Mouse (Mus musculus): ENCODE measurements around the gene Cdk17.
"Not testable (repeated sequence)": the region's sequence is repeated elsewhere in the genome, so short reads cannot be mapped to it uniquely, and the experiment has no call there.

Gene Cdk17

DNA sequence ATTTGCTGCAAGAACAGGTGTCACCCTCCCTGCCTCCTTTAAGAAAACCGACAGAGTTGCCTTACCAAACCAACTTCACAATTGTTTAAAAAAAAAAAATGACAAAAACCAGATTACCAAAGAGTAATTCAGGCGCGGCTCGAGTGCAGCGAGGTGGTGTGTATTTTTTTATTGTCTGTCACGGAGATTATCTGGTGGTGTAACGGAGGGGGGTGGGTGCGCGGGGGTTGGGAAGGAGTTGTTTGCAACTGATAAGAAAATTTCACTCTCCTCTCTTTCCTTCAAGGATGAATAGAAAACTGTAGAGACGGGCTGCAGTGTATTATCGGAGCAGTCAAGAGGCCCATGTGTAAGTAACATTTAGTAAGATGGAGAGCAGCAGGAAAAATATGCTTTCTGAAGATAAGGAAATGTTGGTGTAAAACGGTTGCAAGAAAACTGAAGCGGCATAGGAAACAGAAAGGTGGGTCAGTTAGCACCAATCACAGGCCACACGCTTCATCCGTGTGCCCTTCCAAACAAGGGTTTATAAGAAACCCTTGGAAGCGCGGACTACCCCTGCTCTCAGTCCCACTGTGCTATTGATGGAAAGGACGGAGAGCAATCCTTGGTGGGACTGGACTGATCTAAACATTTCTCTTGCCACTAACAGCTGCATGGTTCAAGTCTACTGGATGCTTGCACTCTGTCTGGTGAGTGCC lies 17.2 kb upstream of the Cdk17 start:
- DNase-seq, result no peak

DNA sequence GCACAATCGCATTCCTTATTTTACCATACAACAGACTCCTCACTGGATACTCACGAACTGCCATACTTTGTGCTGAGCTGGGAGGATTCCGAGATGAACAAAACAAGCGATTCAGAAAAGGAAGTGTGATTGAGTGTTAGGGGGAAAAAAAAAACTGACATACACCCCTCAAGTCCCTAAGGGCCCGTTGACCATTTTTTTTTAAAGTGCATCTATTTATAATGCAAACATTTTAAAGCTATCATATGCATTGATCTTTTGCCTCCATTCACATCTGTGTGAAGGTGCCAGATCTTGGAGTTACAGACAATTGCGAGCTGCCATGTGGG lies 16.7 kb upstream of the Cdk17 start:
- DNase-seq, result no peak

DNA sequence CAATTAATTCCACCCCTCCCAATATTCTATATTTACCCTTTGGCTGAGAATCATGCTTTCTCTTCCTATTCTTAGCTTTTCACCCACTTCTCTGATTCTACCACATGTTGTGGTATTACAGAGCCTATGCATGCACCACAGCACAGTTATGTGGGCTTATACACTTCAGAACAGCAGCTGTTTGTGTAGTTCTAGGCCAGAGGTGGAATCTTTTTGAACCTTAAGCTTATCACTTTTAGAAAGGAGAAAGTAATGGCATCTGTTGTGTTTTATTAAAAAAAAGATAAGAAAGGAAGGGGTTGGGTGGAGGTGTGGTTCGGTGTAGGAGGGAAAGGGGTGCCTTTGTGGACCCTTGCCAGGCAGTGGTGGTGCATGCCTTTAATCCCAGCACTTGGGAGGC lies 16.1 kb upstream of the Cdk17 start:
- no peak for DNase-seq

GRCm38 (mm10) chr10:93145088-93145487 lies 15.6 kb upstream of the Cdk17 start:
- DNase-seq, result no peak

DNA sequence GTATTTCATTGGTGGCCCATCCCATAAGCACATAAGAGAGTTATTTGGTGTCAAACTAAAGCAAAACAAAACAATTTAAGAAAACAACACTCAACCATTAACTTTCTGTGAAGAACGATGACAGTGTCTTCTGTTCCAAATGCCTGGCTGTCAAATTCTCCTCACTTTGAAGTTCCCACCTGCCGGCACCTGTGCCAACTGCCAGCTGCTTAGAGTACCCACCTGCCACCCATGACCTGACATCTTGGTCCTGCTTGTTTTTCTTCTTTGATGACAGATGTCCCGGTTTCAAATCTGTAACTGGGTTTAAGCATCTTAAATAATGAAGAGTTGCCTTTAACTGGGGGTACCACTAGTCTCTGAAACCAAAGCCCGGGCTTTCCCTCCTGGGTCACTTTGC lies 14.1 kb upstream of the Cdk17 start:
- no peak for DNase-seq

- no peak for DNase-seq
These were observed 13.0 kb upstream of the Cdk17 start for GRCm38 (mm10) chr10:93147691-93148090.

DNA sequence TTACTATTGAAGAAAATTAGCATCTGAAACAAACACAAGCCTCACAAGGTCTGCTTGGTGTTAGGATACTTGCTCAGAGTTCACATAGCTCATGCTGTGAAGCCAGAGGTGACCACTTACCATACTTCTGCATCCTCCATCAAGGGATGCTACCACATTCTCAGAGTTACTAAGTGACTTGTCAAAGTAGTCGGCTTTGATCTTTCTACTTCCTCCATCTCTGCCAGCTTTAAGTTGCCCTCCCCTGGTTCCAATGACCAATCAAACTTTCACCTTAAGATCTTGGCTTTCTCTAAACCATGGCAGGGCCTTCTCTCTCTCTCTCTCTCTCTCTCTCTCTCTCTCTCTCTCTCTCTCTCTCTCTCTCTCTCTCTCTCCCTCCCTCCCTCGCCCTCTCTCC lies 11.1 kb upstream of the Cdk17 start:
- DNase-seq, result no peak

DNA sequence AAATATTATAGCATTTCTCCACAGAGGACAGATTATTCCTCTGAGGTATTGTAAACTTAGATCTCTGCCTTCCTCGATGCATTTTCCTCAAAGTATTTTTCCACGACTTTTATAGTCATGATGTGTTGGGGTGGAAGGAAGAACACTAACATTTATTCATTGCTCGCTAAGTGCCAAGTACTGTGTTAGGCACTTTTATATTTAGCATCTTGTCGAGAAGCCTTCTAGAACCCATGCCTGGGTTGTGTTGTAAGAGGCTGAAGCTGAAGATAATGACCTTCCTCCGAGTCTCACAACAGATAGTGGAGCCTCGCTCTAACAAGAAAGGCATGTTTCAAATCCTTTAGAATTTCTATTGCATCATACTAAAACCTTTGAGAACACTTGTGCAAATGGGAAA lies 8.9 kb upstream of the Cdk17 start:
- DNase-seq, result no peak

DNA sequence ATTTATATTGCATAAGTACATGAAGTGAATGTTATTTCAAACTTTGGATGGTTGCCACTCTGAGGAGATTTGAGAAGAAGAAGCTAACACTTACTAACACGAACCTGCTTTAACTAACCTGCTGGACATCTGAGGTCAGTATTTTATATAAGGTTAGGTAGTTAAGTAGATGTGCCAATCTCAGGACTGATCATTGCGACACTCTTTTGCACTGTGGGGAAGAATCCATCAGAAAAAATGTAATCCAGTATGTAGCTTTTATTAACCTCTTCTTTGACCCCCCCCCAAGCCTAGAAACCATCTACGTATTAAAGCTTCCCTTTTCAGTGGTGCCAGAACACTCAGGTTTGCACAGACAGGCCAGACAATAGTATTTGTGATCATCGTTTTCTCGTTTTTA lies 8.0 kb upstream of the Cdk17 start:
- no peak for DNase-seq

DNA sequence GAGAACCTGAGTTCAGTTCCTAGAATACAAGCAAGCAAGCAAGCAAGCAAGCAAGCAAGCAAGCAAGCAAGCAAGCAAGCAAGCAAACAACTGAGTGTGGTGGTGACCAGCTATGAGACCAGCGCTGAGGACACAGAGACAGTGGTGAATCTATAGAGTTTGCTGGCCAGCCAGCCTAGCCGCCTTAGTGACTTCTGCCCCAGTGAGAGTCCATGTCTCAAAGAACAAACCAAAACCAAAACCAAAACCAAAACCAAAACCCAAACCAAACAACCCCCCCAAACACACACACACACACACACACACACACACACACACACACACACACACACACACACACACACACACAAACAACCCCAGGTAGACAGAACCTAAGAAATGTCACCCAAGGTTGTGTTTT lies 7.3 kb upstream of the Cdk17 start:
- DNase-seq, result not testable (repeated sequence)

DNA sequence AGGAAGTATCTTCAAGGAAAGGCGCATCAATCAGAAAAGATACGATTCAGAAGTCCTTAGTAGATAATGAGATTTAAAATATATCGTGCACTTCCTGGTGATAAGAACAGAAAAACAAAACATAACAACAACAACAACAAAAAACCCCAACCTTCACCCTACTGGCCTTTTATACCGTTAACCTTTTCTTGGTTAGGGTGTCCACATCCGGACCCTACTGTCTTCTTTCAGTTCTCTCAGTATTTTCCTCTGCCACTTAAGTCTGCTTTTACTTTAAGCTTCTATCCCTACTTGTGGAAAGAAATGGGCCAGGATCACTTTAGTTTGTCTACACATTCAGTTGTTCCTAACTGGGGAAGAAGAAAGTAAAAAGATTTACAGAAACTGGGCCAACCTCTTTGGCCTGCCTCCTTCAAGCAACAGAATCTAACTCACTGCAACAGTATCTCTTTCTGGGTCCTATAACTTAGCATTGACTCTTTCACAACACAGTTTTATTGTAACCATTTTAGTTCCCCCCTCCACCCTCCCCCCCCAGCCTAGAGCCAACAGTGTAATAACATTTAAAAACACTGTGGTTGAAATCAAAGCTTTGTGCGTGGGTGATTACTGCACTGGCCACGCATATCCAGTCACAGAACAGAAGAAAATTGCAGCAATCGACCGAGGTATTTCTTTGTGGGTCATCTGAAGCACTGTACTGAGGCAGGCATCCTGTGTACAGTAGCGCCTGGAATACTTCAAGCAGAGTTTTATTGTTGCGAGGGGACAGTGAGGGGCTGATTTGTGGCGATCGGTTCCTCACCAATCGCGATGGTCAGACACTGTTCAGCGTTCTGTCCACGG lies 801 bp upstream of the Cdk17 start:
- no peak for DNase-seq

- DNase-seq, result peak; percentile 74 to 92
These were observed 223 bp upstream of the Cdk17 start for GRCm38 (mm10) chr10:93160497-93160806.

GRCm38 (mm10) chr10:93161511-93162275 lies 1.0 kb downstream of the Cdk17 start:
- peak; percentile 44 to 63 for DNase-seq

DNA sequence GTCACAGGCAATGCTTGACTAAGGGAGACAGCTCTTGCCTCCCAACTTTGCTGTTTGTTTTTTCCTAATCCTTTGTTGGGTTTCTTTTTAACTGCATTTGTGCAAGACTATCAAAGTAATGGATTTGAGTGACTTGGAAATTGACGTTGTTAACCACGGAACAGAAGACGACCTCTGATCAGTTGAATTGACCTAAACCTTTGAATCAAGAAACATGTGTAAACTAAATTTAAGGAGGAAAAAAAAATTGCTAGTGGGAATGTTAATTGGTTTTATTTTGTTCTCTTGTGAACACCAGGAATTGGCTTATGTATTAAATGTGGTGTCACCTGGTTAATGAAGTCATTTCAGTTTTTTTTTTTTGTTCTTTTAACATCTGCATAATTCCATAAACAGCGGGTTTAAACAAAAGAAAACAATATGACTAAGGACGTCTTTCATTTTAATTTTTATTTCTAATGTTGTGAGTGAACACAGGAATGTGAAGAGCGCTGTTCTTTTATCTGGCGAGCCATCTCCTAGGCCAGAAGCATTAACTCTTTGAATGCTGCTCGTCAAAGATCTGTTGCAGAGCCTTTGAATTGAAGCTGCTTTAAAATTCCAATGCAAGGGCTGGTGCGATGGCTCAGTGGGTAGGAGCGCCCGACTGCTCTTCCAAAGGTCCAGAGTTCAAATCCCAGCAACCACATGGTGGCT lies 1.7 kb downstream of the Cdk17 start:
- no peak for DNase-seq

DNA sequence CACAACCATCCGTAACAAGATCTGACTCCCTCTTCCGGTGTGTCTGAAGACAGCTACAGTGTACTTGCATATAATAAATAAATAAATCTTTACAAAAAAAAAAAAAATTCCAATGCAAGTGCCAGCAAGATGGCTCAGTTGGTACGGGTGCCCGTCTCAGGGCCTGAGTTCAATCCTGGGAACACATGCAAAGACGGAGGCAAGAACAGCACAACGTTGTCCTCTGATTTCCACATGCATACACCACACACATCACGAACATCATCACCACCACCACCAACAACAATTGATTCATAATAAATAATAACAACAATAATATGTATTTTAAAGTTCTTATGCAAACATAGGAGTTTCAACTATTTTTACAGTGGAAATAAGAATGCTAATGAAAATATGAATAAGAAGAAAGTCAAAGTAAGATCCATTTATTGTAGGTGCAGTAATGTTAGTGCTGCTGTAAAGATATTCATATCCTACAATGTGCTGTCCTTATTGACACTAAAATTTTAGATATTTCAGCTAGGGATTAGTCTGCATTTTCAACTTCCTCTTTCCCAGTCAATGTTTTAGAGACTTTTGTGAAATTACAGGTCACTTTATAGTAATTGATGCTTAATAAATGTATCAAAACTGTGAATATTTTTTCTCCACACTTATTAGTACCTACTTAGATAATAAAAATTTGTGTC lies 2.4 kb downstream of the Cdk17 start:
- no peak for DNase-seq

DNA sequence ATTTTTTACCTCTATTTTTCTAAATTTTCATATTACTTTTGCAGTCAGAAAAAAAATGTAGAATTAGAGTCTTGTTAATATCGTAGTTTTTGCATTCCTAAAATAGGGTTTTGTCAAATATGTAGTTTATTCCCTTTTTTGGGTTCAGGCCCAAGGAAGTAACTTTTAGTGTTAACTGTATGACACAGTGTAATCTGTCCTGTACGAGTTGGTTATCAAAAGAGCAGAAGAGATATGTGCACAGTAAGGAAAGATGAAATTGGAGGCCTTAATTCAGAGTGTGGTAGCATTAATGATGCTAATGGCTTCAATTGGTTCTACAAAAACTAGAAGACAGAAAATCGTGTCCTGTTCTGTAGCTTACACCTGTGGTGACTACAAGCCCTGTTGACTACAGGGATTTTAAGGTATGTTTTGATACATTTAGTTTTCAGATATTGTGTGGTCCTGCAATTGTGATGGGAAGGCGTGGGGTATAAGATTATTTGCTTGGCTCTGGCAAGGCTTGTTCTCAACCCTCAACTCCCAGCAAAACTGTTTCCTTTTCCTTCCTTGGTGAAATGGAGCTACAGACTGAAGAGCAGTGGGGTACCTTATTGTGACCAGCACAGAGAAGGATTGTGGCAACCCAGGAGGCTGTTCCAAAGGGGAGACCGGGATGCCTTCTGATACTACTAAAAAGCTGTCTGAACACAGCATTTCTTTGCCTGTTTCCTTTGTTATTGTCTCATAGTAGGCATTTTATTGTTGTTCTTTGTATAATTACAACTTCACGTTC lies 3.2 kb downstream of the Cdk17 start:
- no peak for DNase-seq

DNA sequence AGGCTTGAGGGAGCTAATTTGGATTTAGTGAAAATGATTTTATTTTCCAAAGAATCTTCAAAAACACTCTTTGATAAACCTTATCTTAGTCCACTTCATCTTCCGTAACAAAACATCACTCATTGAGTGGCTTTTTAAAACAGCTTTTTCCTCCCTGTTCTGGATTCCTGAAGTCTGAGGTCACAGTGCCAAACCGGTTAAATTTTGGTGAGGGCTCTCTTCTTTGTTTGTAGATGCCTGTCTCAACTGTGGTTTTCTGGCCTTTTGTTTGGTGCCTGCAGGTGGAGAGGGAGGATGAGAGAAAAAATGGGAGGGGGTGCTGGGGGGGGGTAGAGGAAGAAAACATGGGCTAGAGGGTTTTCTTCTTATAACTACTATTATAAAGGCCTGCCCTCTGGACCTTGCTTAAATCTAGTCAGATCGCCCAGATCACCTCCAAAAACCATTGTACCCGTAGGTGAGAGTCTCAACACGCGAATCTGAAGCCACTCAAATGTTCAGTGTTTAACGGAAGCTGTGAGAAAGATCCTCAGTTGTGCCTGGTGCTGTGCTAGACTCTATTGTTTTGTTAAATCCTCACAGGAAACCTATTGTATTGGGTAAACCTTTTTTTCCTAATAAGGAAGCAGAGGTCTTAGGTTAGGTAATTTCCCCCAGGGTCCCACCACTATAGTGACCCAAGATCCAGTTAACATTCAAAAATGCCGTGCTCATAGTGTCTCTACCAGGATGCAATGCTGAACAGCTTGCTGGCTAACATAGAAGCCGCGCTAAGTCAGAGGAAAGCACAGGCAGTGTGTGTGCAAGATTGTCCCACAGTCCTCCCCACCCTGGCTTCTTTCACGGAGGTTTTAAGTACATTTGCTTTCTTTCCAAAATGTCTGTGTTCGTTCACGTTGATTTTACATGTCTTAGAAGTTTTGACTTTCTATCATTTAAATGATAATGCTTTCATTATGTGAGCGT lies 5.0 kb downstream of the Cdk17 start:
- DNase-seq, result no peak

DNA sequence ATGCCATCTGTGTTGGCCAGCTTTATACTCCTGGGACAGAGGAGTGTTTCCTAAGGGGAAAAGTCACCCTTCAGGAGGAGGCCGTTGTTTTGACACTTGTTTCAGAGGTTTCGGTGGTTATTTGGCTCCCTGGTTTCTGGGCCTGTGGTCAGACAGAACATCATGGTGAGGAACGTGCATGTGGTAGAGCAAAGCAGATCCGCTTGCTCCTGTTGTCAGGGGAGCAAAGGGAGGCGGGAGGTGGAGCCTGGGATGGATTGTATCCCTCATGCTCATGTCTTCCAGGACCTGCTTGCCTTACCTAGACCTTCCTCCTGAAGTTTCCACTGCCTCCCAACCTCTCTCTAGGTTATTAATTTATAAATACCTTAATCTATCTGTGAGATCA lies 5.7 kb downstream of the Cdk17 start:
- DNase-seq, result peak in 1 of 2 experiments; percentile 29

DNA sequence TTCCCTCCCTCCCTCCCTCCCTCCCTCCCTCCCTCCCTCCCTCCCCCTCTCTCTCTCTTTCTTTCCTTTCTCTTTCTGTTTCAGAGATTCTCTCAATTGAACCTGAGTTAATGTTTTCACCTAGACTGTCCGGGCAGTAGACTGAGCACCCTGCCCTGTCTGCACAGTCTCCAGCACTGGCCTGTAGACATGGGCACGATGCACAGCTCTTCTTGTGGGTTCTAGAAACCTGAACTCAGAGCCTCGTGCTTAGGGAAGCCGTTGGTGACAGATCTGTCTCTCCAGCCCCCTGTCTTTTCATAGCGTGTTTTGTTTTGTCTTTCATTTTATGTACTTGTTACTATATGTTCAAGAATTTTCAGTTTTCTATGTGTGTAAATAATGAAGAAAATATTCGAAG lies 6.6 kb downstream of the Cdk17 start:
- DNase-seq, result no peak

GRCm38 (mm10) chr10:93168067-93168466 lies 7.4 kb downstream of the Cdk17 start:
- no peak for DNase-seq
